Mouse (Mus musculus) ES-Bruce4 (cell line): ENCODE measurements around the gene Irak1bp1. TPM values are rescaled to one million over a fixed set of nuclear protein-coding genes. Genes with fewer than 3 reads are reported as not detected.

Experiments
- H3K27ac ChIP-seq: 2 replicates; pipeline ENCODE4 v1.5.1; 2012; ENCODE audit warnings: low read length, inconsistent platforms; ENCODE audit not compliant: insufficient read depth
- H3K27me3 ChIP-seq: 2 replicates; pipeline ENCODE4 v1.6.1; 2012; ENCODE audit warnings: mild to moderate bottlenecking, low read length, inconsistent platforms; ENCODE audit not compliant: control insufficient read depth, poor library complexity, insufficient read depth, severe bottlenecking
- H3K36me3 ChIP-seq: 2 replicates; pipeline ENCODE4 v1.6.1; 2012; ENCODE audit warnings: inconsistent platforms, mild to moderate bottlenecking, low read length, moderate library complexity; ENCODE audit not compliant: control insufficient read depth, poor library complexity, insufficient read depth, severe bottlenecking
- H3K4me1 ChIP-seq: one replicate; pipeline ENCODE4 v1.8.1; 2011; ENCODE audit warnings: low read length; ENCODE audit not compliant: control insufficient read depth, insufficient read depth
- H3K4me3 ChIP-seq: 2 replicates; pipeline ENCODE4 v1.5.1; 2011; ENCODE audit warnings: low read depth, mild to moderate bottlenecking, low read length
- H3K9ac ChIP-seq: 2 replicates; pipeline ENCODE4 v1.6.1; 2012; ENCODE audit warnings: low read depth, mild to moderate bottlenecking, inconsistent platforms; ENCODE audit not compliant: poor library complexity, severe bottlenecking
- H3K9me3 ChIP-seq: replicated peaks from 2 replicates; pipeline ENCODE4 v1.6.1; 2012; ENCODE audit warnings: mild to moderate bottlenecking, low read length, inconsistent platforms; ENCODE audit not compliant: control insufficient read depth, poor library complexity, insufficient read depth, severe bottlenecking
- CTCF ChIP-seq: IDR thresholded peaks from one replicate; pipeline ENCODE4 v1.8.1; 2011; ENCODE audit warnings: low read depth, low read length
- EP300 ChIP-seq: IDR thresholded peaks from 2 replicates; pipeline ENCODE4 v1.6.1; 2011; ENCODE audit warnings: low read depth, low read length; ENCODE audit not compliant: insufficient read depth
- POLR2A ChIP-seq: IDR thresholded peaks from one replicate; pipeline ENCODE4 v1.8.1; 2011; ENCODE audit warnings: low read length; ENCODE audit not compliant: insufficient read depth
- polyA plus RNA-seq: library from polyadenylated mRNA; stranded (reverse); fragments of >200 nt; gene quantifications from 2 replicates; pipeline ENCODE4 v1.2.4, GENCODE M21; 2011; ENCODE audit warnings: low read depth; ENCODE audit not compliant: missing spikeins, insufficient read depth, insufficient read length

Gene Irak1bp1
- polyA plus RNA-seq, 1 experiment, result 11.5 TPM

- TF ChIP-seq POLR2A, result no peak
- TF ChIP-seq EP300, result no peak
- TF ChIP-seq CTCF, result no peak
These were observed 31.5 kb downstream of the Irak1bp1 start for GRCm38 (mm10) chr9:82860805-82861204.

GRCm38 (mm10) chr9:82861316-82861715 is 32.0 kb downstream of the Irak1bp1 start:
- no peaks in the 10 kb centered on the region for H3K4me1 ChIP-seq
- H3K36me3 ChIP-seq, result no peaks in the 10 kb centered on the region
- H3K9ac ChIP-seq, result no peak overlapping the region
- H3K4me3 ChIP-seq, result no peak overlapping the region
- no peaks in the 10 kb centered on the region for H3K9me3 ChIP-seq
- H3K27ac ChIP-seq, result no peak overlapping the region
- no peaks in the 10 kb centered on the region for H3K27me3 ChIP-seq
- TF ChIP-seq EP300 (no peak), POLR2A (no peak), CTCF (no peak)

More at GRCm38 (mm10) chr9:82860805-82861204, 31.5 kb downstream of the Irak1bp1 start:
- Histone ChIP-seq H3K36me3 (no peaks in the 10 kb centered on the region), H3K27me3 (no peaks in the 10 kb centered on the region), H3K4me1 (no peaks in the 10 kb centered on the region), H3K9me3 (no peaks in the 10 kb centered on the region), H3K9ac (no peak overlapping the region), H3K4me3 (no peak overlapping the region), H3K27ac (no peak overlapping the region)

GRCm38 (mm10) chr9:82861775-82862430 is 32.6 kb downstream of the Irak1bp1 start:
- Histone ChIP-seq H3K9me3 (no peaks in the 10 kb centered on the region), H3K27me3 (no peaks in the 10 kb centered on the region), H3K9ac (no peak overlapping the region), H3K4me1 (no peaks in the 10 kb centered on the region), H3K36me3 (no peaks in the 10 kb centered on the region), H3K27ac (no peak overlapping the region), H3K4me3 (no peak overlapping the region)
- TF ChIP-seq POLR2A (no peak), CTCF (no peak), EP300 (no peak)

GRCm38 (mm10) chr9:82866121-82866520 is 36.8 kb downstream of the Irak1bp1 start:
- Histone ChIP-seq H3K9ac (no peak overlapping the region), H3K27ac (no peak overlapping the region), H3K4me3 (no peak overlapping the region), H3K27me3 (no peaks in the 10 kb centered on the region), H3K4me1 (no peaks in the 10 kb centered on the region), H3K9me3 (no peaks in the 10 kb centered on the region), H3K36me3 (peaks cover 3% of the 10 kb centered on the region)
- TF ChIP-seq POLR2A (no peak), CTCF (no peak), EP300 (no peak)

- Histone ChIP-seq H3K9me3 (no peaks in the 10 kb centered on the region), H3K4me3 (no peak overlapping the region), H3K9ac (no peak overlapping the region), H3K27me3 (no peaks in the 10 kb centered on the region), H3K36me3 (peaks cover 11% of the 10 kb centered on the region), H3K4me1 (no peaks in the 10 kb centered on the region), H3K27ac (no peak overlapping the region)
- TF ChIP-seq CTCF (no peak), EP300 (no peak), POLR2A (no peak)
These were observed 38.4 kb downstream of the Irak1bp1 start for GRCm38 (mm10) chr9:82867698-82868097.

GRCm38 (mm10) chr9:82877078-82877477 is 47.7 kb downstream of the Irak1bp1 start:
- Histone ChIP-seq H3K4me1 (no peaks in the 10 kb centered on the region), H3K4me3 (no peak overlapping the region), H3K36me3 (peaks cover 46% of the 10 kb centered on the region), H3K9me3 (no peaks in the 10 kb centered on the region), H3K27me3 (no peaks in the 10 kb centered on the region), H3K27ac (no peak overlapping the region), H3K9ac (no peak overlapping the region)
- TF ChIP-seq CTCF, result no peak
- TF ChIP-seq POLR2A, result no peak
- TF ChIP-seq EP300, result no peak
